Mouse (Mus musculus) ES-Bruce4 (cell line): ENCODE results near the gene Clybl. TPM values are rescaled to one million over a fixed set of nuclear protein-coding genes. Genes with fewer than 3 reads are reported as not detected.
A peak's percentile ranks its signal among the peaks of the same experiment; 100 is the strongest.

Experiments used
- H3K27ac ChIP-seq: 2 replicates; pipeline ENCODE4 v1.5.1; 2012; ENCODE audit warnings: low read length, inconsistent platforms; ENCODE audit not compliant: insufficient read depth
- H3K27me3 ChIP-seq: 2 replicates; pipeline ENCODE4 v1.6.1; 2012; ENCODE audit warnings: mild to moderate bottlenecking, low read length, inconsistent platforms; ENCODE audit not compliant: control insufficient read depth, poor library complexity, insufficient read depth, severe bottlenecking
- H3K36me3 ChIP-seq: 2 replicates; pipeline ENCODE4 v1.6.1; 2012; ENCODE audit warnings: inconsistent platforms, mild to moderate bottlenecking, low read length, moderate library complexity; ENCODE audit not compliant: control insufficient read depth, poor library complexity, insufficient read depth, severe bottlenecking
- H3K4me1 ChIP-seq: one replicate; pipeline ENCODE4 v1.8.1; 2011; ENCODE audit warnings: low read length; ENCODE audit not compliant: control insufficient read depth, insufficient read depth
- H3K4me3 ChIP-seq: 2 replicates; pipeline ENCODE4 v1.5.1; 2011; ENCODE audit warnings: low read depth, mild to moderate bottlenecking, low read length
- H3K9ac ChIP-seq: 2 replicates; pipeline ENCODE4 v1.6.1; 2012; ENCODE audit warnings: low read depth, mild to moderate bottlenecking, inconsistent platforms; ENCODE audit not compliant: poor library complexity, severe bottlenecking
- H3K9me3 ChIP-seq: replicated peaks from 2 replicates; pipeline ENCODE4 v1.6.1; 2012; ENCODE audit warnings: mild to moderate bottlenecking, low read length, inconsistent platforms; ENCODE audit not compliant: control insufficient read depth, poor library complexity, insufficient read depth, severe bottlenecking
- CTCF ChIP-seq: IDR thresholded peaks from one replicate; pipeline ENCODE4 v1.8.1; 2011; ENCODE audit warnings: low read depth, low read length
- EP300 ChIP-seq: IDR thresholded peaks from 2 replicates; pipeline ENCODE4 v1.6.1; 2011; ENCODE audit warnings: low read depth, low read length; ENCODE audit not compliant: insufficient read depth
- POLR2A ChIP-seq: IDR thresholded peaks from one replicate; pipeline ENCODE4 v1.8.1; 2011; ENCODE audit warnings: low read length; ENCODE audit not compliant: insufficient read depth
- polyA plus RNA-seq: library from polyadenylated mRNA; stranded (reverse); fragments of >200 nt; gene quantifications from 2 replicates; pipeline ENCODE4 v1.2.4, GENCODE M21; 2011; ENCODE audit warnings: low read depth; ENCODE audit not compliant: missing spikeins, insufficient read depth, insufficient read length

Clybl gene
- polyA plus RNA-seq, 1 experiment = 36.7 TPM

GRCm38 (mm10) chr14:122331635-122332460, 150.3 kb downstream of the Clybl start:
- no peaks in the 10 kb centered on the region for H3K36me3 ChIP-seq
- H3K27ac ChIP-seq = no peak overlapping the region
- no peak for TF ChIP-seq CTCF
- no peak for TF ChIP-seq POLR2A
- peak; percentile 88 for TF ChIP-seq EP300

GRCm38 (mm10) chr14:122336957-122337356, 155.5 kb downstream of the Clybl start:
- Histone ChIP-seq H3K4me1 (peaks cover 10% of the 10 kb centered on the region), H3K36me3 (no peaks in the 10 kb centered on the region), H3K9ac (no peak overlapping the region), H3K27me3 (no peaks in the 10 kb centered on the region), H3K27ac (no peak overlapping the region), H3K4me3 (no peak overlapping the region), H3K9me3 (no peaks in the 10 kb centered on the region)
- TF ChIP-seq CTCF (no peak), POLR2A (no peak), EP300 (no peak)

More at GRCm38 (mm10) chr14:122331635-122332460, 150.3 kb downstream of the Clybl start:
- Histone ChIP-seq H3K4me1 (peaks cover 9% of the 10 kb centered on the region), H3K4me3 (no peak overlapping the region), H3K9ac (no peak overlapping the region), H3K27me3 (no peaks in the 10 kb centered on the region), H3K9me3 (no peaks in the 10 kb centered on the region)

GRCm38 (mm10) chr14:122338784-122339183, 157.3 kb downstream of the Clybl start:
- TF ChIP-seq POLR2A (no peak), CTCF (no peak), EP300 (no peak)
- Histone ChIP-seq H3K36me3 (no peaks in the 10 kb centered on the region), H3K4me1 (peaks cover 6% of the 10 kb centered on the region), H3K4me3 (no peak overlapping the region), H3K9ac (no peak overlapping the region), H3K27ac (no peak overlapping the region), H3K27me3 (no peaks in the 10 kb centered on the region), H3K9me3 (no peaks in the 10 kb centered on the region)

GRCm38 (mm10) chr14:122340141-122340540, 158.6 kb downstream of the Clybl start:
- no peak for TF ChIP-seq POLR2A
- no peak for TF ChIP-seq EP300
- no peak for TF ChIP-seq CTCF
- Histone ChIP-seq H3K4me1 (peaks cover 6% of the 10 kb centered on the region), H3K36me3 (no peaks in the 10 kb centered on the region), H3K9me3 (no peaks in the 10 kb centered on the region), H3K27ac (no peak overlapping the region), H3K27me3 (no peaks in the 10 kb centered on the region), H3K4me3 (no peak overlapping the region), H3K9ac (no peak overlapping the region)

GRCm38 (mm10) chr14:122341591-122342360, 160.3 kb downstream of the Clybl start:
- H3K9ac ChIP-seq = no peak overlapping the region
- no peaks in the 10 kb centered on the region for H3K9me3 ChIP-seq
- H3K4me1 ChIP-seq = peaks cover 6% of the 10 kb centered on the region
- H3K36me3 ChIP-seq = no peaks in the 10 kb centered on the region
- H3K27ac ChIP-seq = no peak overlapping the region; the same call in 1 of the 2 replicates
- peak; percentile 60; the same call in 1 of the 2 replicates for TF ChIP-seq EP300
- TF ChIP-seq POLR2A = no peak
- TF ChIP-seq CTCF = no peak
- H3K27me3 ChIP-seq = no peaks in the 10 kb centered on the region
- no peak overlapping the region for H3K4me3 ChIP-seq
